Mouse (Mus musculus) NIH3T3 (cell line): Measurements from ENCODE around the gene Kbtbd4.
"Not testable (repeated sequence)": the region's sequence is repeated elsewhere in the genome, so short reads cannot be mapped to it uniquely, and the experiment has no call there.

ENCODE experiments used
- DNase-seq: peaks from one replicate; pipeline ENCODE4 v3.0.0-alpha.2; 2012; ENCODE audit warnings: low read depth

Gene Kbtbd4

GRCm38 (mm10) chr2:90904076-90904855 is at the start of gene Kbtbd4, which contains the start of gene Ndufs3:
Gene Kbtbd4 (plus strand): TSS chr2:90904740.
Gene Ndufs3 (minus strand): TSS chr2:90904827.
- DNase-seq, result peak; percentile 94

GRCm38 (mm10) chr2:90861486-90861885 is 43.1 kb upstream of the Kbtbd4 start:
- DNase-seq, result no peak

DNA sequence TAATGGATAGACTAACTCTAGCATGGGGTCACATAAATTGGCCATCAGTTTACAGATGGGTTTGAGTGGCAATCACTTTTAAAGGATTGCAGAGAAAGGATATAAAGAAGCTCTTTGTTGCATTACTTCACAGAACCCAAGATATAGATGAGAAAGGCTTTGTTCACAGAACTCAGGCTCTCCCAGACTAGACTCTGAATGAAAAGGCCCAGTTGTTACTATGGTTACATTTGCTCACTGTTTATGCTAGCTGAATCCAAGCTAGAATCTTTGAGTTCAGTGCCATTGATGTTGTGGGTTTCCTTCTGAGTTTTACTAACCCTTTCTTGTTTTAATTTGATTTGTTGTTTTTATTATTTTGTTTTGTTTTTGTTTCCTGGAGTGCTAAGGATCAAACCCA is 40.4 kb upstream of the Kbtbd4 start:
- no peak for DNase-seq

GRCm38 (mm10) chr2:90866524-90866923 is 38.0 kb upstream of the Kbtbd4 start:
- peak; percentile 92 for DNase-seq

DNA sequence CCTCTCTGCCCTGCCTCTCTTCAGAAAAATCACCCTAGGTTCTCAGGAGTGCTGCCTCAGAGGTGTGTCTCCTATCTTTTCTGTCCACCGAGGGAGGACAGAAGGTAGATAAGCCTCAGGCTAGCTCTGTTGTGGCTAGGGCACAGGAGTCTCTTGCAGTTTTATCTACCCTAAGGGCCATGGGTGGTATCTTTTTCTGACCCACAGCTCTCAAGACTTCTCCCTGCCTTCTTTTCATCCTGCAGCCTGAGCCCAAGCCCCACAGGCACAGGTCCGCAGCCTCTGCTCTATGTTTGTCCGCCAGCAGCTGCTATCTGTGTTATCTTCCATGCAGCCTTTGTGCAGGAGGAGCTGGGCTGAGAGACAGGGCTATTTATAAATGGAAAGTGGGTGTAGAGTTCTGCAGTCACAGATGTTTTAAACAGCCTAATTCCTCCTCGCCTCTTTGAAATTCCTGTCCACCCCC is 34.4 kb upstream of the Kbtbd4 start:
- peak; percentile 23 for DNase-seq

- DNase-seq, result no peak
Measured at GRCm38 (mm10) chr2:90871180-90871961, 33.2 kb upstream of the Kbtbd4 start.

GRCm38 (mm10) chr2:90874025-90874424 is 30.5 kb upstream of the Kbtbd4 start:
- no peak for DNase-seq

DNA sequence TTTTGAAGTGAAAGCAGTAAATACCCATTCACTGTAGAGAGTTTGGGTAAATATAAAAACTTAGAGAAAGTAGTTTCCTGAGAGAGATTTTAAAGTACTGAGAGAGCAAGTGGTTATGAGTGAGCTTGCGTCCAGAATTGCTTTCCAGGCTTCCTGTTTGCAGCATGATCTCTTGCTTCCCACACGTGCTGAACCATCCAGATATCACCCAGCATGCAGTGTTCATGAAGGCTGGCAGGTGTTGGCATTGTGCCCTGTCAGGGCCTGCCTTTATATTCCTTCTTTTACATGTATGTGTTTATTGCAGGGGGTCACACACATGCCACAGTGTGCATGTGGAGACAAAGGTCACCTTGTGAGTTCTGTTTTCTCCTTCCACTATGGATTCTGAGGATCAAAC is 29.3 kb upstream of the Kbtbd4 start:
- DNase-seq, result no peak

DNA sequence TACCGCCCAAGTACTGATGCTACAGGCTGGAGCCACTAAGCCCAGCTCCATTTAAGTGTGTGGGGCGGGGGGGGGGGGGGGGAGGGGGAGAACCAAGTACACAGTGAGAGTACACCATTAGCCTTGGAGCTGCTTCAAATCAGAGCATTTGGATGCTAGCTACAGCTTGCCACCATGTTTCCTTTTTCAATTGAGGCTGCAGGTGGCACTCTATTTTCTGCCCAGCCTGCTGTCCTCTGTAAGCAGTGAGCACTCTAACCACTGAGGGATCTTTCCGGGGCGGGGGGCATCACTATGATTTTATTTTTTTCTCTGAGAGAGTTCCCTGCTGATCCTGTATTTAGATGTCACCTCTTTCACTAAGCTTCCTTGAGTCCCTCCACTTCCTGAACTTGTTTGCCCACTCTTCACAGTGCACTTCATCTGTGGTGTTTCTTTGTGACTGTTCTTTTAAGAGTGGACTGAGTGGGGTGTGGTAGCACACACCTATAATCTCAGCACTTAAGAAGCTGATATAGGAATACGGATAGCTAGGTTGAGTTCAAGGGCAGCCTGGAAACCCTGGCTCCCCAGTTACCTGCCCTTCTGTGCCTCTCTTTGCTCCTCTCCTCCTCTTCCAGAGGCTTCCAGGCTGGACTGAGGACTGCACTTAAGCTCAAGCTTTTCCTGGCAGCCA is 26.8 kb upstream of the Kbtbd4 start:
- no peak for DNase-seq

DNA sequence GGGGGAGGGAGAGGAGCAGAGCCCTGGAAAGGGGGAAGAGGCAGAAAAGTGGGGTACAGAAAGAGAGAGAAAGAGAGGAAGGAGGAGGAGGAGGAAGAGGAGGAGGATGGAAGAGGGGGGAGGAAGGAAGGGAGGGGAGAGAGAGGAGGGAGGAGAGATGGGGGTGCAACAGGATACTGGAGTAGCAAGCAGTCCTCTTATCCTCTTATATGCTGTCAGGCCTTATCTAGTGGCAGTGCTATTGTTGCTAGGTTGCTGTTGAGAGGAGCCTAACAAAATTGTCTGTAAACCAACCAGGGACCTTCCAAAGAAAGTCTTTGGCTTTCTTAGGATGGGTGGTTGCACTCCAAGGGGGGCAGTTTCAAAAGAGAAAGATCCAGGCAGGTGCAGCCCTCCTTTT is 25.1 kb upstream of the Kbtbd4 start:
- DNase-seq, result no peak

DNA sequence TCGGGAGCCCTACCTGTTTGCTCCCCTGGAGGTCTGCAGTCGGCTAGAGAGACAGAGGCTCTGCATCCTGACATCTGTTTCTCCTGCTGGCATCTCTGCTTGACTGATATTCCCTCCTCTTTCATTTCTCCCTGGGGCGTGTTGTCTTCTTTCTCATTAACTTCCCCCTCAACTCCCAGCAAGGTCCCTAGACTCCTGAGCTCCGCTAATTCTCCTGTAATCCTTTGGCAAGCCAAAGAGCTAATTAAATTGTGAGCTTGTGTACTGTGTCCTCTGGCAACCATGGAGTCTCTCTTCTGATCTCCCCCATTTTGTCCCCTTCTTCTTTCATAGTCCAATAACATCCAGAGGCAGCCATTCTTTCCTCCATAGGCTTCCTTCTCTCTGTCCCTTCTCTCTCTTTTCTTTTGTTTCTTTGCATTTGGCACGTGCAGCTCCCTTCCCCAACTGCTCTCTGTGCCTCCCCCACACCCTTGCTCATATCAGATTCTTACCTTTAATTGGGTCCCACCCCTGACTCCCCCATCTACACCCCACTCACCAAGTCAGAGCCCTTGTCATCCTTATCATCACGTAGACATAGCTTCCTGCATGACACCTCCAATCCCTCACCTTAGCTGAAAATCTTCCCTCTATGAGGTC is 24.3 kb upstream of the Kbtbd4 start:
- no peak for DNase-seq

DNA sequence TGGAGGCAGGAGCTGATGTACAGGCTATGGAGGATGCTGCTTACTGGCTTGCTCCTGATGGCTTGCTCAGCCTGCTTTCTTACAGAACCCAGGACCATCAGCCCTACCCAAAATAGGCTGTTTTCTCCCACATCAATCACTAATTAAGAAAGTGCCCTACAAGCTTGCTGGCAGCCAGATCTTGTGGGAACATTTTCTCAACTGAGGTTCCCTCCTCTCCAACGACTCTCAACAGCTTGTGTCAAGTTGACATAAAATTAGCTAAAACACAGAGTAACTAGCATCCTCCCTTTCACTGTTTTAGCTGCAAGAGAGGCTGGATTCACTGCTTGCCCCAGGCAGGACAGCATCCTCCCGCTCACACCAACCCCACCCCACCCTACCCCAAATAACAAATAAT is 22.7 kb upstream of the Kbtbd4 start:
- no peak for DNase-seq

GRCm38 (mm10) chr2:90885218-90886041 is 19.1 kb upstream of the Kbtbd4 start, which contains the start of gene C1qtnf4:
Gene C1qtnf4 (plus strand): TSS chr2:90885860.
- DNase-seq, result no peak

GRCm38 (mm10) chr2:90886436-90886835 is 18.1 kb upstream of the Kbtbd4 start:
- no peak for DNase-seq

DNA sequence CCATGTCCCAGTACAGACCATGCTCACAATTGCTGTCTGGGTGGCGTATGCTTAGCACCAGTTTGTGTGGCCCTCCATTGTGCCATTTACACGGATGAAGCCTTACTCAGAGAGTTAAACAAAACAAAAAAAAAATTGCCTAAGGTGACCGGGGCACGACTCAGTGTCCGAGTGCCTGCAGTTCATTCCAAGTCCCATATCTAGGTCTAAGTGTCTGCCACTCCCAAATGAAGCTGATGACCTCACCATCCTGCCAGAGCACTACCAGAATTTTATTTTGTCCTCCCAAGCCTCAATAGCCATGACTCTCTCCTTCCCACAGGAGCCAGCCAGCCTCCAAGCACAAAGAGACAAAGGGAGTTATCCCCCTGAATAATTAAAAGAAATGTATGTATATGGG is 16.9 kb upstream of the Kbtbd4 start:
- DNase-seq, result no peak

DNA sequence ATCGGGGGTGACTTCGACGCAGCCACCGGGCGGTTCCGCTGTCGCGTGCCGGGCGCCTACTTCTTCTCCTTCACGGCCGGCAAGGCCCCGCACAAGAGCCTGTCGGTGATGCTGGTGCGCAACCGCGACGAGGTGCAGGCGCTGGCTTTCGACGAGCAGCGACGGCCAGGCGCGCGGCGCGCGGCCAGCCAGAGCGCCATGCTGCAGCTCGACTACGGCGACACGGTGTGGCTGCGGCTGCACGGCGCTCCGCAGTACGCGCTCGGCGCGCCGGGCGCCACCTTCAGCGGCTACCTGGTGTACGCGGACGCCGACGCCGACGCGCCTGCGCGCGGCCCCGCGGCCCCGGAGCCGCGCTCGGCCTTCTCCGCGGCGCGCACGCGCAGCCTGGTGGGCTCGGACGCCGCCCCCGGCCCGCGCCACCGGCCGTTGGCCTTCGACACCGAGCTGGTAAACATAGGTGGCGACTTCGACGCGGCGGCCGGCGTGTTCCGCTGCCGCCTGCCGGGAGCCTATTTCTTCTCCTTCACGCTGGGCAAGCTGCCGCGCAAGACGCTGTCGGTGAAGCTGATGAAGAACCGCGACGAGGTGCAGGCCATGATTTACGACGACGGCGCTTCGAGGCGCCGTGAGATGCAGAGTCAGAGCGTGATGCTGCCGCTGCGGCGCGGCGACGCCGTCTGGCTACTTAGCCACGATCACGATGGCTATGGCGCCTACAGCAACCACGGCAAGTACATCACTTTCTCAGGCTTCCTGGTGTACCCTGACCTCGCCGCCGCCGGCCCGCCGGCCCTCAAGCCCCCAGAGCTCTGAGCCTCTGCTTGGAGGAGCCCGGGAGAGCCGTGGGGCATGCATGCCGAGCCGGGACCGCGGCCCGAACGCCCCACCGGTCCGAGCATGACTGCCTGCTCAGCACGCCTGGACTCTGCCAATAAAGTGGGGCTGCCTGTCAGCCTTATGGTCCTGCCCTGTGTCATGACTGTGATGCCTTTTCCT is 14.7 kb upstream of the Kbtbd4 start:
- DNase-seq, result no peak

GRCm38 (mm10) chr2:90893673-90894298 is 10.8 kb upstream of the Kbtbd4 start:
- DNase-seq, result no peak

DNA sequence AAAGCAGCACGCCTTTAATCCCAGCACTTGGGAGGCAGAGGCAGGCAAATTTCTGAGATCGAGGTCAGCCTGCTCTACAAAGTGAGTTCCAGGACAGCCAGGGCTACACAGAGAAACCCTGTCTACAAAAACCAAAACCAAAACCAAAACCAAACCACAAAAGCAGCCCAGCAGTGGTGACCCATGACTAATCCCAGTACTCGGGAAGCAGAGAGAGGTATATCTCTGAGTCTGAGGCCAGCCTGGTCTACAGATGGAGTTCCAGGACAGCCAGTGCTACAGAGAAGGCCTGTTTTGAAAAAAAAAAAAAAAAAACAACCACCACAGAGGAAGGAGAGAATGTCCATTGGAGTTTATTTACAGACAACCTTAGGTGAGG is 10.3 kb upstream of the Kbtbd4 start:
- DNase-seq, result not testable (repeated sequence)

- no peak for DNase-seq
Measured at GRCm38 (mm10) chr2:90903398-90903797, 1.1 kb upstream of the Kbtbd4 start.

- DNase-seq, result no peak
Measured at GRCm38 (mm10) chr2:90904856-90905224, 300 bp downstream of the Kbtbd4 start.
